Mouse (Mus musculus): ENCODE data around the gene Haao.

- TF ChIP-seq CTCF (IDR thresholded peaks at IDR 0.05; ENCODE audit: low read depth, low read length) (no peak), GATA1 (IDR thresholded peaks at IDR 0.05; ENCODE audit: borderline replicate concordance, low read length) (no peak), TAL1 (conservative IDR thresholded peaks at IDR 0.05; ENCODE audit: low read depth, low read length) (no peak), POLR2AphosphoS5 (IDR thresholded peaks at IDR 0.05; ENCODE audit: insufficient replicate concordance, low read depth, low read length) (no peak)
Observed at GRCm38 (mm10) chr17:83874610-83875009, 26.8 kb upstream of the Haao start.

All from G1E (cell line).